Mouse (Mus musculus): ENCODE results near the gene Coro2a. TPM values are rescaled to one million over a fixed set of nuclear protein-coding genes. Genes with fewer than 3 reads are reported as not detected.

The Coro2a gene
- polyA plus RNA-seq, 1 experiment from 2014 or later: 5.9 TPM

DNA sequence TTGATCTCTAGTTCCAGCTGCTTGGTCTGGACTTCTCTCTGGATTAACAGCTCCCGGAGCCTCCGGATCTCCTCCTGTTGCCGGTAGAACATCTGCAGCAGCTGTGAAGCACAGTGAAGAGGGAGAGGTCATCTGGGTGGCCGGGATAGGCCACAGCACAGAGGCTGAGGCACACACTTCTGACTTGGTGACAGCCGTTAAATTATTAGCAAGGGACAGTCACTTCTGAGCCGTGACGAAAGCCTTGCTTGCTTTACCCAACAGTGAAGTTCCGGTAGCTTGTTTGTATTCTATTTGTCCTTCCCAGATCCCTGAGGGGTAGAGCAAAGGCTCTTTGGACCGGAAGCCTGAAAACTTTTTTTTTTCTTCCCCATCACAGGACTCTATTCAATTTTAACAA lies 62.8 kb downstream of the Coro2a start:
- ATAC-seq (ENCODE audit: low FRiP score, low TSS enrichment): no peak
- H3K4me1 ChIP-seq (ENCODE audit: insufficient read depth, low read length): peaks cover 17% of the 10 kb centered on the region
- no peak overlapping the region for H3K9ac ChIP-seq (replicated peaks; ENCODE audit: low read length)
- H3K36me3 ChIP-seq (ENCODE audit: insufficient read depth, low read length): no peaks in the 10 kb centered on the region
- no peak overlapping the region for H3K27ac ChIP-seq (ENCODE audit: low read length)
- H3K27me3 ChIP-seq (ENCODE audit: insufficient read depth, low read length): peaks cover 29% of the 10 kb centered on the region
- H3K4me3 ChIP-seq (ENCODE audit: low read length): no peak overlapping the region
- WGBS: 29% methylated on average over 9 of the region's 9 CpGs
- H3K4me2 ChIP-seq (replicated peaks; ENCODE audit: low read depth, low read length): no peak overlapping the region
- no peaks in the 10 kb centered on the region for H3K9me3 ChIP-seq (ENCODE audit: low read length)

DNA sequence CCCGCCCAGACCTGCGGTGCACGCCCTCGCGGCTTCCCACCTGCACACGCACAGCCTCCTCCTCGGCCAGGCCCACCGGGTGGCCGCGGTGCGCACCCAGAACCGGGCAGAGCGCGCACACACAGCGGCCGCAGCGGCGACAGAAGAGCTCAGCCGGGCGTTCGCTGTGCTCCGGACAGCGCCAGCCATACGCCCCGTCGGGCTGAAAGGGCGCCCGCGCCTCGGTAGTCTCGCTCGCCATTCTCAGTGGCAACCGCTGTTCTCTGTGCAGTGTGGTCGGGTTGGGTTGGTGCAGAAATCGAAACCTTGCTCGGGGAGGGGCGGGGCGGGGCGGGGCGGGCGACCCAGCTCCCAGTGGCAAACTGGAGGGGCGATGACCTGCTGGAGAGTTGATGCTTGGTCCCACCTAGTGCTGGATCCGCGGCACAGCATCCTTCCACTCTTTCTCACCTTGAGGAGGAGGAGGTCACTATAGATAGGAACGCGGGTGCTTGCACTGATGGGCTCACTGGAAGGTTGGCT lies 66.1 kb downstream of the Coro2a start, which contains the start of gene Trim14:
TSS of gene Trim14 (minus strand) at position 302 of the 522 bp plus-strand sequence.
- H3K27ac ChIP-seq (ENCODE audit: low read length): no peak within 1 kb of the TSS

DNA sequence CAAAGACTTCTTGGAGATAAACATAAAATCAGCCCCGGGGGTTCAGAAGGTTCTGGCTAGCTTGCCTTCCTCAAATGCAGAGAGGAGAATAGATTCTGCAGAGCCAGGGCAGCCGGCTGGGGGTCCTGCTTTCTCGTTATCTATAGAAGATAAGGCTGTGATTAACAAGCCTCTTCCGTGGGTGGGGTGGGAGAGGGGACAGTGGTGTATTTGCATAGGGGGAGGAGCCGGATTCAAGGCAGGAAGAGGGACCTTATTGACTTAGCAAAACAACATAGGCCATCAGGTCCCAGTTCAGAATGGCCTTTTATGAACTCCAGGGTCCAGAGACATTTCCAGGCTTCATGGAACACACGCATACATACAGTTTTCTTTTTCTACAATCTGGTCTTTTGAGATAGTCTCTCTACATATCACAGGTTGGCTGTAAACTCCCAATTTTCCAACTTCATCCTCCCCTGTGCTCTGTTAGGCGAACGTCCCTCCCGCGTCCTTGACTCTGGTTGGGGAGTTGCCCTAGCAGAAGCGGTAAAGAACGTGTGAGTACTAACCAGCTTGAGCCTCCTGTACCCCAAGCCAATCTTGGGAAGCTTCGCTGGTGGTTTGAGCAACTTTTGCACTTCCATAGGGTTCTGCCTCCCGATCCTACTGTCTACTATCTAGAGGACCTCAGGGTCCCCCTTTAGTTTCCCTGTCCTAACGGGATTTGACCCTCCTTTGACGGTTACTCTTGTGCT lies 66.7 kb downstream of the Coro2a start:
- Histone ChIP-seq H3K4me3 (ENCODE audit: low read length) (peak overlapping the region; percentile 60), H3K36me3 (ENCODE audit: insufficient read depth, low read length) (no peaks in the 10 kb centered on the region), H3K27me3 (ENCODE audit: insufficient read depth, low read length) (peaks cover 40% of the 10 kb centered on the region), H3K4me2 (replicated peaks; ENCODE audit: low read depth, low read length) (peak overlapping the region; percentile 79), H3K4me1 (ENCODE audit: insufficient read depth, low read length) (peaks cover 19% of the 10 kb centered on the region), H3K27ac (ENCODE audit: low read length) (no peak overlapping the region), H3K9ac (replicated peaks; ENCODE audit: low read length) (peak overlapping the region; percentile 68), H3K9me3 (ENCODE audit: low read length) (no peaks in the 10 kb centered on the region)
- ATAC-seq (ENCODE audit: low FRiP score, low TSS enrichment): no peak
- 6% methylated on average over 16 of the region's 16 CpGs for WGBS

More for the DNA sequence above, 66.1 kb downstream of the Coro2a start, which contains the start of gene Trim14:
- peak; percentile 83 for ATAC-seq (ENCODE audit: low FRiP score, low TSS enrichment)
- Histone ChIP-seq H3K4me1 (ENCODE audit: insufficient read depth, low read length) (peaks cover 19% of the 10 kb centered on the region), H3K27me3 (ENCODE audit: insufficient read depth, low read length) (peaks cover 40% of the 10 kb centered on the region), H3K4me3 (ENCODE audit: low read length) (peak within 1 kb of the TSS; percentile 60), H3K36me3 (ENCODE audit: insufficient read depth, low read length) (no peaks in the 10 kb centered on the region), H3K9me3 (ENCODE audit: low read length) (no peaks in the 10 kb centered on the region), H3K9ac (replicated peaks; ENCODE audit: low read length) (peak within 1 kb of the TSS; percentile 68), H3K4me2 (replicated peaks; ENCODE audit: low read depth, low read length) (peak within 1 kb of the TSS; percentile 79)
- WGBS: 0% methylated on average over 45 of the region's 46 CpGs

DNA sequence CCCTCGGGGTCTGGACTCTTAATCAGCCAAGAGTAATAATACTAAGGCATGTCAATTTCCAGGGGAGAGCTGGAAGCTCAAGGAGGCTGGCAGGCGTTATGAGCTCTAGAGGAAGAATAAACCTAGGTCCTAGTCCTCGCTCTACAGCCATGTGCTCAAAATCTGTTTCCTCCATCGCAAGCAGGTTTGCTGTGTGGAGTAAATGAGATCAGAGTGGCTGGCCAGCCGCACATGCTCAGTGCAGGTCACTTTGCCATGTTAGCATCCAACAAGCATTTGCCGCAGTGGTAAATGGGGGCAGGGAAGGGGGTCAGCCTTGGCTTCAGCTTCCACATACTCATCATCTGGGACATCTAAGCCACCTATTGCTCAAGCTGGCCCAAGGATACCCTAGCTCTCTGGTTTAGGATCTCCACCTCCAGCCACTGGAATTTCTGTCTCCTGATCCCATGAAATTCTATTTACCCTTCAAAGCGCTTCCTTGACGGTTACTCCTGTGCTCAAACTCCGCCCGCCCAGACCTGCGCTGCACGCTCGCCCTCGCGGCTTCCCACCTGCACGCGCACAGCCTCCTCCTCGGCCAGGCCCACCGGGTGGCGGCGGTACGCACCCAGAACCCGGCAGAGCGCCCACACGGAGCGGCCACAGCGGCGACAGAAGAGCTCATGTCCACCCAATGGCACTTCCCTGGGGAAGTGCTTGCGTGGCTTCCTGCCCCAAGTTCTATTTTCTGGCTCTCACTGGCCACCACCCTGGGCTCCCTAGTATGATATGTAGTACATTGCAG lies 67.9 kb downstream of the Coro2a start:
- Histone ChIP-seq H3K4me2 (replicated peaks; ENCODE audit: low read depth, low read length) (peak overlapping the region; percentile 51), H3K27ac (ENCODE audit: low read length) (no peak overlapping the region), H3K36me3 (ENCODE audit: insufficient read depth, low read length) (no peaks in the 10 kb centered on the region), H3K27me3 (ENCODE audit: insufficient read depth, low read length) (peaks cover 40% of the 10 kb centered on the region), H3K4me1 (ENCODE audit: insufficient read depth, low read length) (peaks cover 19% of the 10 kb centered on the region), H3K9ac (replicated peaks; ENCODE audit: low read length) (0 out of 2 replicates have a peak overlapping the region, but pooled peaks have one; percentile 23), H3K4me3 (ENCODE audit: low read length) (peak overlapping the region; percentile 35), H3K9me3 (ENCODE audit: low read length) (no peaks in the 10 kb centered on the region)
- ATAC-seq (ENCODE audit: low FRiP score, low TSS enrichment): no peak
- 10% methylated on average over 29 of the region's 29 CpGs for WGBS

DNA sequence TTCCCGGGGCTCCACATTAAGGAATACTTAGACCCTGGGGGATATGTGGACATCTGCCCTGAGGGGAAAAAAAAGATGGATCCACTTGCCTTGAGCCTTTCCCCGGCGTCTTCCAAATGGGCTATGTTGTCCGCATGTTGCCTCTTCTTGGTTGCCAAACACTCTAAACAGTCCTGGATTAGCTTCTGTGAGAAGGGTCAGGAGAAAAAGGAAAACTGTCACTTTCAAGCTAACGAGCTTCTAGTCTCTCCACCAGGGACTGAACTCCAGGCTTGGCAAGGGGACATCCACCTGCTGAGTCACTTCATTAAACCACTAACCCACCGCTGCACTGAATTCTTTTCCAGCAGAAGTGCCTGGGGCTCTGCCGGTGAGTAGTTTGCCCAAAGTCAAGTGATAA lies 69.1 kb downstream of the Coro2a start:
- Histone ChIP-seq H3K4me1 (ENCODE audit: insufficient read depth, low read length) (peaks cover 19% of the 10 kb centered on the region), H3K9me3 (ENCODE audit: low read length) (no peaks in the 10 kb centered on the region), H3K27me3 (ENCODE audit: insufficient read depth, low read length) (peaks cover 40% of the 10 kb centered on the region), H3K4me3 (ENCODE audit: low read length) (no peak overlapping the region), H3K36me3 (ENCODE audit: insufficient read depth, low read length) (no peaks in the 10 kb centered on the region), H3K4me2 (replicated peaks; ENCODE audit: low read depth, low read length) (no peak overlapping the region), H3K9ac (replicated peaks; ENCODE audit: low read length) (no peak overlapping the region), H3K27ac (ENCODE audit: low read length) (no peak overlapping the region)
- no peak for ATAC-seq (ENCODE audit: low FRiP score, low TSS enrichment)
- WGBS: 84% methylated on average over 7 of the region's 7 CpGs

DNA sequence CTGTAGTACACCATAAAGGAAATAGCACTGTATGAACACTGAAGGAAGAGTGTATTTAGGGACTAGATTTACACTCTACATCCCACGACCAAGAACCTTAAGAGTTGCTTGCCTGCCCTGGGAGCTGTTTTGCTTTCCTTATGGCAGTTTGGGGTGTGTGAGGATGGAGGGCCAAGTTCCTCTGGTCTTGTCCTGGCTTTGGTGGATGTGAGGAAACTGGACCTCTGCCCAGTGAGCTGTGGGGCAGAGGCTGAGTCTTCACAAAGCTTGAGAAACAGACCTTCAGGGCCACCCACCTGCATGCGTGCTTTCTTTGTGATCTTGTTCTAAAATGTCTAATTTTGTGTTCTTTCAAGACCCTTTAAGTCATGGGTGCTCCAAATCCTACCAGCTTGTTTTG lies 69.5 kb downstream of the Coro2a start:
- no peak for ATAC-seq (ENCODE audit: low FRiP score, low TSS enrichment)
- Histone ChIP-seq H3K4me3 (ENCODE audit: low read length) (no peak overlapping the region), H3K36me3 (ENCODE audit: insufficient read depth, low read length) (no peaks in the 10 kb centered on the region), H3K27me3 (ENCODE audit: insufficient read depth, low read length) (peaks cover 40% of the 10 kb centered on the region), H3K4me2 (replicated peaks; ENCODE audit: low read depth, low read length) (no peak overlapping the region), H3K9ac (replicated peaks; ENCODE audit: low read length) (no peak overlapping the region), H3K27ac (ENCODE audit: low read length) (no peak overlapping the region), H3K9me3 (ENCODE audit: low read length) (no peaks in the 10 kb centered on the region), H3K4me1 (ENCODE audit: insufficient read depth, low read length) (peaks cover 20% of the 10 kb centered on the region)
- 79% methylated on average over 2 of the region's 2 CpGs for WGBS

DNA sequence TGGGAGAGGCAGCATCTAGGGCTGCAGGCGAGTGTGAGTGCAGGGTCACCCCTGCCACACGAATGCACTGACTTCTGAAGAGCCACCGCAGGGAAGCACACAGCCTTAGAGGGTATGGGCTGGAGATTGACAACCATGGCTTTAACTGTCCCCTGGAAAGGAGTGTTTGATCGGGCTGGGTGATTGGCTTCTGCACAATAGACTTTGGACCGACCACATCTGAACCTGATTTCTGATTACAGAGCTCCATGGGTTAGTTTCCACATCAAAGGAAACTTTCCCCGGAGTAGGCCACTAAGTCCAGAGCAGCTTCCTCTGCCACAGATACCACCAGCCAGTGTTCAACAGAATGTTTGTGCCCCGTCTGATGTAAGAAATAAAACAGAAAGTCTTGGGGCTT lies 72.3 kb downstream of the Coro2a start:
- no peak for ATAC-seq (ENCODE audit: low FRiP score, low TSS enrichment)

DNA sequence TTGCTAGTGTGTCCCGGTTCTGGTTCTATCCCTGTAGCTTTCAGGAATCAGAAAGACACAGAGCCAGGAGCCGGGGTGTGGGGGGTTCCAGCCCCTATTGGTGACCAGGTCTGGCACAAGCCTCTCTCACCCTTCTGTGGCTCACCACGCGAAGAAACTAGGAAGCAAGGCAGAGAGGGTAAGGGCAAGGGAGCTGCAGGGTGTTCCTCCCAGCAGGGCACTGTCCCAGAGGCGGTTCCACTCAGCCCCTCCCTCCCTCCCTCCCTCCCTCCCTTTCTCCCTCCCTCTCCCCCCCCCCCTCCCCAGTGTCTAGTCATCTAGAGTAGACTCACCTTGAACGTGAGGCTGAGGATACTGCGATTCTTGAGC lies 74.5 kb downstream of the Coro2a start:
- Histone ChIP-seq H3K27ac (ENCODE audit: low read length) (no peak overlapping the region), H3K9me3 (ENCODE audit: low read length) (peaks cover 3% of the 10 kb centered on the region; the same call in 1 of the 2 replicates), H3K9ac (replicated peaks; ENCODE audit: low read length) (peak overlapping the region; percentile 64), H3K36me3 (ENCODE audit: insufficient read depth, low read length) (no peaks in the 10 kb centered on the region), H3K27me3 (ENCODE audit: insufficient read depth, low read length) (no peaks in the 10 kb centered on the region), H3K4me1 (ENCODE audit: insufficient read depth, low read length) (peaks cover 5% of the 10 kb centered on the region), H3K4me3 (ENCODE audit: low read length) (peak overlapping the region; percentile 40), H3K4me2 (replicated peaks; ENCODE audit: low read depth, low read length) (peak overlapping the region; percentile 68)
- 4% methylated on average over 7 of the region's 7 CpGs for WGBS
- peak; percentile 79 for ATAC-seq (ENCODE audit: low FRiP score, low TSS enrichment)

More for the DNA sequence above, 72.3 kb downstream of the Coro2a start:
- Histone ChIP-seq H3K36me3 (ENCODE audit: insufficient read depth, low read length) (no peaks in the 10 kb centered on the region), H3K4me2 (replicated peaks; ENCODE audit: low read depth, low read length) (no peak overlapping the region), H3K4me1 (ENCODE audit: insufficient read depth, low read length) (peaks cover 12% of the 10 kb centered on the region), H3K27ac (ENCODE audit: low read length) (no peak overlapping the region), H3K4me3 (ENCODE audit: low read length) (no peak overlapping the region), H3K9me3 (ENCODE audit: low read length) (no peaks in the 10 kb centered on the region), H3K9ac (replicated peaks; ENCODE audit: low read length) (no peak overlapping the region), H3K27me3 (ENCODE audit: insufficient read depth, low read length) (peaks cover 16% of the 10 kb centered on the region)
- WGBS: 48% methylated on average over 7 of the region's 7 CpGs

DNA sequence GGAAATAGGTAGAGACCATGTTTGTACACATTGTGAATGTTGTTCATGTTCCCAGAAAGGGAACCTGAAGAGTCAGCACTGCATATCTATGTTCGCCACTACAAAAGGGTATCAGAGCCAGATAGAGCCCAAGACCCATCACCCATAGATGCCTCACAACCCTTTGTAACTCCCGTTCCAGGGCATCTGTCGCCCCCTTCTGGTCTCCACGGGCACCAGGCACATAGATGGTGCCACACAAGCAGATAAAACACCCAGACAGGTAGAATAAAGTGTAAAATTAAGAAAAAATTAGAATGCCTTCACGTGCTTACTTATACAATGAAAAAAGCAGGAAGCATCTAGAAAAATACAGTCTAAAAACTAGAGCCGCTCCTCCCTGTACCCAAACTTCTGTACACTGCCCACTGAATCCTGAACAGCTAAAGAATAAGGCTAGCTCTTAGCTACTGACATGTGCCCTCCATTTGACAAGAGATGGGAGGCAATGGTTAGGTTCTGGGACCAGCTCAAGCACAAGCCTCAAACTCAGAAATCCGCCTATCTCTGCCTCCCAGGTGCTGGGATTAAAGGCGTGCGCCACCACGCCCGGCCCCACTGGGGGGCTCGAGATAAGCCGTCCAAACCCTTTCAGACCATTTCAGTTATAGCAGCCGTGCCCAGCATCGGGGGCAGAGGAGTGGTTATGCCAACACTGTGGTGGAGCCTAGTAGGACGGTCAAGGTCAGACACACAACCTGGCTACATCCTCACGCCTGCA lies 75.0 kb downstream of the Coro2a start:
- peak overlapping the region; percentile 68 for H3K4me2 ChIP-seq (replicated peaks; ENCODE audit: low read depth, low read length)
- H3K4me1 ChIP-seq (ENCODE audit: insufficient read depth, low read length): peaks cover 5% of the 10 kb centered on the region
- H3K27ac ChIP-seq (ENCODE audit: low read length): no peak overlapping the region
- no peaks in the 10 kb centered on the region for H3K36me3 ChIP-seq (ENCODE audit: insufficient read depth, low read length)
- 30% methylated on average over 17 of the region's 17 CpGs for WGBS
- H3K4me3 ChIP-seq (ENCODE audit: low read length): peak overlapping the region; percentile 40
- peak; percentile 62 for ATAC-seq (ENCODE audit: low FRiP score, low TSS enrichment)
- peak overlapping the region; percentile 64 for H3K9ac ChIP-seq (replicated peaks; ENCODE audit: low read length)
- H3K27me3 ChIP-seq (ENCODE audit: insufficient read depth, low read length): no peaks in the 10 kb centered on the region
- peaks cover 4% of the 10 kb centered on the region; the same call in 1 of the 2 replicates for H3K9me3 ChIP-seq (ENCODE audit: low read length)

Measured in kidney, embryonic 16.5 days (tissue).